Mouse (Mus musculus): Measurements from ENCODE around the gene Prss38. TPM values are rescaled to one million over a fixed set of nuclear protein-coding genes. Genes with fewer than 3 reads are reported as not detected.
A peak's percentile ranks its signal among the peaks of the same experiment; 100 is the strongest.

Prss38 gene
- total RNA-seq, 2 experiments from 2014 or later: not detected

DNA sequence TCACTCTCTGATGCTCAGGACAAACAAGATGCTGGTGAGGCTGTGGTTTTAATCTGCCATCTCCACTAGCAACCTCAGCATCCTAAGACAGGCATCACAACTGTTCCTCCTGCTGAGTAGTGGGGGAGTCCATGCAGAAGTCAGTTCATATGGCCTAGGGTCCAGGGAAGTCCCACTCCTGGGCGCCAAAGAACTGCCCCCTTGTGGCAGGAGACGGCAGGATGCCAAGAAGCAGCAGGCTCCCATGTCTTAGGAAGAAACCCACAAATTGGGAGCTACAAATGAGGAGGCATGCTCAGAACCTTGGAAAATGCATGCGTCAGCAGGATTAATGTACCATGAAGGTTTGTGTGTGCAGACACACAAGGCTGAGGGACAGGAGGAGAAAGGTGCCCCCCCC is 8.8 kb downstream of the Prss38 start:
- intact Hi-C loops (cut with DNase I): loop anchor here (5.0 kb wide), 1 partner anchor 106 kb away; the partner anchor contains the start of gene Zfp867
- no peak overlapping the region for H3K4me3 ChIP-seq
- peak; percentile 39 for TF ChIP-seq CTCF (IDR thresholded peaks at IDR 0.05)

DNA sequence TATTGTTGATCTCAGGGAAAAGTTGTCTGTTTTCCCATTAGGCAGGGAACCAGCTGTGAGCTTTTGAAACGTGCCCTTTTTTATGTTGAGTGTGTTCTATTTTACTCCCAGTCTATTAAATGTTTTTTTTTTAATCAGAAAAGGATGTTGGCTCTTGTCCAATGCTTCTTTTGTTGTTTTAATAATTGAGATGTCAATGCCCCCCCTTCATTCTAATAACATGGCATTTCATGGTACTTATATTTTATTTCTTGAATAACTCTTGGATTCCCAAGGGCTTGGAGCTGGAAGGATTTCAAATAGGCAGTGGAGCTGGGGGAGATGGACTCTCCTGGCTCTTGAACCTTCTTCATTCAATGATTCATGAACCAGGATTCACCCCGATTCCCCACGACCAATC is 9.4 kb downstream of the Prss38 start:
- no peak overlapping the region for H3K27ac ChIP-seq
- intact Hi-C loops (cut with DNase I): loop anchor here (5.0 kb wide), 1 partner anchor 106 kb away; the partner anchor contains the start of gene Zfp867
- no peak for TF ChIP-seq CTCF (IDR thresholded peaks at IDR 0.05)
- H3K4me3 ChIP-seq: no peak overlapping the region
- no peak for DNase-seq (ENCODE audit: extremely low spot score in 1 of 2, low spot score in 2 of 2)

More for the DNA sequence above, 8.8 kb downstream of the Prss38 start:
- H3K27ac ChIP-seq: no peak overlapping the region
- no peak for DNase-seq (ENCODE audit: extremely low spot score in 1 of 2, low spot score in 2 of 2)

- DNase-seq (ENCODE audit: extremely low spot score in 1 of 2, low spot score in 2 of 2): no peak
- Histone ChIP-seq H3K27ac (no peak overlapping the region), H3K4me3 (no peak overlapping the region)
- intact Hi-C loops (cut with DNase I): no loop called here
- TF ChIP-seq CTCF (IDR thresholded peaks at IDR 0.05): no peak
Measured at GRCm38 (mm10) chr11:59364417-59364816, 11.0 kb downstream of the Prss38 start.

DNA sequence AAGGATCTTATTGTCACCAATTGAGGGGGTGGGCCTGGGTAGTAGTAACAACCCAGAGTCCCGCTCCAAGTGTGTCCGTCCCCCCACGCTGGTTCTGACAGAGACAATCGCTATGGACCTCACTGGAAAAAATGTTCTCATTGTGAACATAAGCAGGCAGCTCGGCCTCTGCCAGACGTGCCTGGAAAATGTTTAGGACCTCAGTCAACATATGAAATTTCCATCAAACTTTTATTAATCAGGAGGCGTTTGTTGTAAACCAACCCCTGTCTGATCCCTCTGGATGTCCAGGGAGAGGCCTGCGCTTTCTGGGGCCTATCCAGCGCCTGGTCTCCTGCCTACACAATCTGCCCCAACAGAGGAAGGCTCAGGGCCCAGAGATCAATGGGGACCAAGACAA is 11.4 kb downstream of the Prss38 start:
- no peak for DNase-seq (ENCODE audit: extremely low spot score in 1 of 2, low spot score in 2 of 2)
- no peak for TF ChIP-seq CTCF (IDR thresholded peaks at IDR 0.05)
- intact Hi-C loops (cut with DNase I): no loop called here

GRCm38 (mm10) chr11:59361291-59361690 is 14.2 kb downstream of the Prss38 start:
- intact Hi-C loops (cut with DNase I): no loop called here
- no peak for DNase-seq (ENCODE audit: extremely low spot score in 1 of 2, low spot score in 2 of 2)
- H3K27ac ChIP-seq: no peak overlapping the region
- TF ChIP-seq CTCF (IDR thresholded peaks at IDR 0.05): no peak
- no peak overlapping the region for H3K4me3 ChIP-seq

More for the DNA sequence above, 11.4 kb downstream of the Prss38 start:
- H3K27ac ChIP-seq: no peak overlapping the region
- no peak overlapping the region for H3K4me3 ChIP-seq

GRCm38 (mm10) chr11:59356874-59357289 is 18.6 kb downstream of the Prss38 start:
- no peak for DNase-seq (ENCODE audit: extremely low spot score in 1 of 2, low spot score in 2 of 2)
- H3K27ac ChIP-seq: no peak overlapping the region
- TF ChIP-seq CTCF (IDR thresholded peaks at IDR 0.05): no peak
- intact Hi-C loops (cut with DNase I): no loop called here
- no peak overlapping the region for H3K4me3 ChIP-seq

DNA sequence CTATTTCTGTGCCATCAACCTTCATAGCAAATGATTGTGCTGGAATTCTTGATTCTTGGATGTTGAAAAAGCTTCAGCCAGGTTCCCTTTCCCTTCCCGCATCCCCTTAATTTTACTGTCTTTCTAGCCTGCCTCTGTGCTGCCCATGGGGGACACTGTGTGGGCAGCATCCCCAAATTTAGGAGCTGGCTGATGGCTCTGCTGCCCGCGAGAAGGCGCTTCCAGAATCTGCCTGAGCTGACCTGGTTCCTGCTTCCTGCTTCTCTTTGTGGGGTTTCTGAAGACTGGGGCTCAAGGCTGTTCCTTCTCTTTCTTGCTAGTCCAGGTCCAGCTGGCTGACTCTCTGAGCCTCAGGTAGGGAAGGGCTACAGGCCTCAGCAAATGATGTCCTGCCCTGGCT is 20.7 kb downstream of the Prss38 start:
- no peak overlapping the region for H3K4me3 ChIP-seq
- no peak for TF ChIP-seq CTCF (IDR thresholded peaks at IDR 0.05)
- intact Hi-C loops (cut with DNase I): no loop called here
- no peak for DNase-seq (ENCODE audit: extremely low spot score in 1 of 2, low spot score in 2 of 2)
- peak overlapping the region; percentile 68 for H3K27ac ChIP-seq

DNA sequence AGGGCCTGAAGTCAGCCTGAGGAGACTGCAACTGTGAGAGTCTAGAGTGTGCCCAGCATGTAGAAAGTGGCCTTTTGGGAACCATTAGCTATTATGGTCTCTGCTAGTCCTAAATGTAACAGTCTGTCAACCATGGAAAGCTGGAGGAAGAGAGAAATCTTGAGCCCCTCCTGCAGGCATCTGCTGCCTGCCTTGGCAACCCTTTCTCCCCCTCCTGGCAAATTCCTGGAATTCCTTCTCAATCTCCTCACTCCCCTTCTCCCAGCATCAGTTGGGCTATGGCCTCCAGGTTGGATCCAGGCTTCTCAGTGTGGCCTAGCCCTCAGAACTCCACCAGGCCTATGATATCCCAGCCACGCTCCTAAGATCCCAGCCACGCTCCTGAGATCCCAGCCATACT is 25.1 kb downstream of the Prss38 start:
- no peak overlapping the region for H3K27ac ChIP-seq
- H3K4me3 ChIP-seq: no peak overlapping the region
- DNase-seq (ENCODE audit: extremely low spot score in 1 of 2, low spot score in 2 of 2): no peak
- TF ChIP-seq CTCF (IDR thresholded peaks at IDR 0.05): no peak
- intact Hi-C loops (cut with DNase I): no loop called here

DNA sequence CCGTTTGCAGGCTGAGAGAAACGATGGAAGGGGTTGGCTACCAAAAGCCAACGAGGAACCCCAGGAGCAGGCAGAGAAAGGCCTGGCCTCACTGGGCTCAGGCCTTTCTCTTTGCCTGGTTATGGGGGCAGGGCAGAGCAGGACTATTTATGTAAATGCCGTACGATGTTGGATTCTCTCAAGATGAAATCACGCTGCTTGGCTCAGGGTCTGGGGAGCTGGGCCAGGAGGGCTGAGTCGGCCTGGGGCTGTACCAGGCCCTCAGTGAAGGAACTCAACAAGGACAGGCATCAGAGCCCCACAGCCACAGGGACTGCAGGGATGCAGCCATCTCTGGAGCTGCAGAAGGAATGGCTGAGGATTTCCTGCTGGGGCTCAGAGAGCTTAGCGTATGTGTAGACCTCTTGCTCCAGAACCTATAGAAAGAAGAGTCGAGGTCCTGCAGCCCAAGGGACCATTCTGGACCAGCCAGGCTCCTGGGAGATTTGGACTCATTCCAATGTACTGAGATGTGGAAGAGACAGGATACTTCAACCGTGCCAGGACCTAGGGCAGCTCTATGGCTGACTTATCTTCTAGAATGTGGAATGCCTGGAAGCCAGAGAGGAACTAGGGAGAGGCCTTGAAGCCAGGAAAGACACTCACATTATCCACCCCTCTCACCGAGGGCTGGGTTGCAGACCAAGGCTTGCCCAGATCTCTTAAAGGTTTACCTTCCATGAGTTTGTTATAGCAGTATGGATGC is 29.1 kb downstream of the Prss38 start:
- peak overlapping the region; percentile 12; the same call in 1 of the 2 replicates for H3K27ac ChIP-seq
- TF ChIP-seq CTCF (IDR thresholded peaks at IDR 0.05): no peak
- intact Hi-C loops (cut with DNase I): no loop called here
- DNase-seq (ENCODE audit: extremely low spot score in 1 of 2, low spot score in 2 of 2): no peak
- H3K4me3 ChIP-seq: no peak overlapping the region

GRCm38 (mm10) chr11:59342956-59343355 is 32.5 kb downstream of the Prss38 start:
- DNase-seq (ENCODE audit: extremely low spot score in 1 of 2, low spot score in 2 of 2): no peak
- Histone ChIP-seq H3K27ac (no peak overlapping the region), H3K4me3 (no peak overlapping the region)
- no peak for TF ChIP-seq CTCF (IDR thresholded peaks at IDR 0.05)
- intact Hi-C loops (cut with DNase I): no loop called here

DNA sequence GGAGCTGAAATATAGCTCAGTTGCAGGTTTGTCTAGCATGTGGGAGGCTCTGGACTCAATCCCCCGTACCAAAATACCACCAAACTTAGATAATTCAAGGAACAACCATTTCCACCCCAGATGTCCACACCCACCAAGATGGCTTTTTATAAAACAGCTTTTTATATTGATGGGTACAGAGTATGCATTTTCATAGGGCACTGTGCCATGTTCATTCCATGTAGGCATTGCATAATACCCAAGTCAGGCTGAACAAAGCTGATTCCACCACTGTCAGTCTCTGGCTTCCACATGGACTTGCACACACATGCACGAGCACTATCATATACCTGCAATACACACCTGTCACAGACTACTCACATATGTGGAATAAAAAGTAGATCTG is 36.7 kb downstream of the Prss38 start:
- Histone ChIP-seq H3K27ac (peak overlapping the region; percentile 92), H3K4me3 (no peak overlapping the region)
- peak in 1 of 2 experiments; percentile 56 for DNase-seq (ENCODE audit: extremely low spot score in 1 of 2, low spot score in 2 of 2)
- no peak for TF ChIP-seq CTCF (IDR thresholded peaks at IDR 0.05)
- intact Hi-C loops (cut with DNase I): loop anchor here (1.0 to 5.0 kb wide), 2 partner anchors 30 to 74 kb away; no protein-coding TSS in a partner anchor

DNA sequence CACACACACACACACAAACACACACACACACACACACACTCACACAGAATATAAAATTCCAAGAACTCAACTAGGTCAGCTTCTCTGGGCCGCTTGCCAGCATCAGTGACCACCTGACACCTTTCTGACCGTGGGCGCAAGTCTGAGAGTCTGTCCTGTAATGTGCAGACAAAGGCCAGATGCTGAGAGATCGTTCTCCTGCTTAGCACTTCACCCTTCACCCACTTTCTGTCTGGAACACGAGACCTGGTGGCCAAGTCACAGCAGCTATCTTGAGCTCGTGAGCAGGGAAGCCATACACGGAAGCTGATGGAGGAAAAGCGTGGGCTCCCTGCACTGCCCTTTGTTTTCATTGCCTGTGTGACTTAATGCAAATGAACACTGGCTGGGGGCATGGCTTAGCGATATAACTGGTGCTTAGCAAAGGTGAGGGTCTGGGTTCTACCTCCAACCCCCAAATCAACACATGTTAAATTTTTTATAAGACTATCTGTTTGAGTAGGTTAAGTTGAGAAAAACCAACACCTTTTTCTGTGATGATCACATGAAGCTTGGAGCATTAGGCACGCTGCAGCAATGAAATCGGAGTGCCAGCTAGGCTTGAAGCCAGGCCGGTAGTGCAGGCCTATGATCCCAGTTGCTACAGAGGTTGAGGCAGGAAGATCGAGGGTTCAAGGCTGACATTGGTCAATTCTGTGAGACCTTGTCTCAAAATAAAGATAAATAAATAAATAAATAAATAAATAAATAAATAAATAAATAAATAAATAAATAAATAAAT is 37.3 kb downstream of the Prss38 start:
- no peak overlapping the region for H3K4me3 ChIP-seq
- TF ChIP-seq CTCF (IDR thresholded peaks at IDR 0.05): no peak
- peak overlapping the region; percentile 92 for H3K27ac ChIP-seq
- intact Hi-C loops (cut with DNase I): loop anchor here (1.0 to 5.0 kb wide), 2 partner anchors 30 to 74 kb away; no protein-coding TSS in a partner anchor
- no peak for DNase-seq (ENCODE audit: extremely low spot score in 1 of 2, low spot score in 2 of 2)

Data from left cerebral cortex, adult 2 months (tissue).